Mouse (Mus musculus): ENCODE data around the gene Chst10.

DNA sequence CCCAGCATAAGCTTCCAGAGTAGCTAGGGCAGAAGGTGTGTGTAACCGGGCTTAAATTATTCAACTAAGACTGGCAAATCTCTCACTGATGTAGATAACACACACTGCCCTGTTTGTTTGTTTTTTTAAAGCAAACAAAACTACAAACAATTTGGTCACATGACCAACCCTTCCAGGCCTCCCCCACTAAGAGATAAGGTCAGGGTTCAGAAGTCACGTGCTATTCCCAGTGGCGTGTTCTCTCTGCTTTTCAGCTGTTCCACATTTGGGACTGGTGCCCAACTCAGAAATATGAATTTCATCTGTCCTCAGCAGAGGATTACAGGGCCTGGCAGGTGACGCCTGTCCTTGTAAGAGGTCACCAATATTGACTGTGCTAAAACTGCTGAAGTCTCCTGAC, 15.2 kb downstream of the Chst10 start:
- TF ChIP-seq MXI1 (IDR thresholded peaks at IDR 0.05; ENCODE audit: low read depth, low read length), result no peak
- no peak for TF ChIP-seq MAX (IDR thresholded peaks at IDR 0.05; ENCODE audit: low read length)
- TF ChIP-seq USF1 (IDR thresholded peaks at IDR 0.05; ENCODE audit: low read depth, low read length), result no peak
- TF ChIP-seq CTCF (conservative IDR thresholded peaks at IDR 0.05 in 1 of 2, IDR thresholded peaks at IDR 0.05 in 1 of 2; ENCODE audit: low read depth in 2 of 2, low read length in 2 of 2), result no peak
- no peak for TF ChIP-seq ETS1 (conservative IDR thresholded peaks at IDR 0.05; ENCODE audit: low read depth, low read length)
- TF ChIP-seq POLR2AphosphoS2 (IDR thresholded peaks at IDR 0.05; ENCODE audit: low read depth, low read length), result no peak
- no peak for TF ChIP-seq MAFK (IDR thresholded peaks at IDR 0.05; ENCODE audit: insufficient replicate concordance, low read length)
- no peak for TF ChIP-seq NRF1 (IDR thresholded peaks at IDR 0.05; ENCODE audit: low read depth, low read length)
- TF ChIP-seq UBTF (IDR thresholded peaks at IDR 0.05; ENCODE audit: low read depth, low read length), result no peak
- no peak for TF ChIP-seq CHD2 (IDR thresholded peaks at IDR 0.05; ENCODE audit: low read length)
- no peak for TF ChIP-seq EP300 (IDR thresholded peaks at IDR 0.05; ENCODE audit: low read length)

Data from CH12.LX (cell line).